Mouse (Mus musculus): ENCODE data around the gene Mavs. TPM values are rescaled to one million over a fixed set of nuclear protein-coding genes. Genes with fewer than 3 reads are reported as not detected.
A peak's percentile ranks its signal among the peaks of the same experiment; 100 is the strongest.
"Not testable (repeated sequence)": the region's sequence is repeated elsewhere in the genome, so short reads cannot be mapped to it uniquely, and the experiment has no call there.

The Mavs gene
- polyA plus RNA-seq, 1 experiment from 2014 or later, result 14.1 TPM

DNA sequence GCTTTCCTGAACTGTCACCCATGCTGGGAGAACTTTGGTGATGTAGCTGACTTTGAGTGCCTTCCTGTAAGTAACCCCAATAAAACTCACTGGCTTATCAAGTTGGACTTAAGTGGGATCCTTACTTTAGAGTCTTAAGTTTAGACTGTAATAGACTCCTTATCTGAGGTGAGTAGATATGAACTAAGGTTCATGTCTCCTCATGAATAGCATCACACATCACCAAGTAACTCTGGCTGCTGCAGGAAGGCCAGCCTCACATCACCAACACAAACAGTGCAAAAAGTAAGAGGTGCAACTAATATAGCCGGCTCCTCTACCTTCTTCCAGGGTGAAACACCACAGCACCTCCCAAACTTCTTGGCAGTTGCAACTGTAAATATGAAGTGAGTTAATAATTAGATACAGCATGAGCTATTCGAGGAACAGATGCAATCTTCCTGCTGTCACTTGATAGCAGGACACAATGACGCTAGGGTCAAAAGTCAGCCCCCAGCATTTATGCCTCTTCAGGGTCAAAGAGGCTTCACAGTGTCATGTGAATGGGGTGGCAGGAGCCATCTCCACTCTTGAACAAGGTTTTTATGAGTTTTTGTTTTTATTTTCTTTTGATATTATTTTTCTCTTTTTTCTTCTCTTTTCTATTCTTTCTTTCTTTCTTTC is 11.9 kb upstream of the Mavs start:
- no peak for TF ChIP-seq CTCF (IDR thresholded peaks at IDR 0.05)
- TF ChIP-seq EP300 (IDR thresholded peaks at IDR 0.05), result no peak
- 48% methylated on average over 3 of the region's 3 CpGs for whole genome bisulfite sequencing
- DNase-seq (ENCODE audit: low spot score), result no peak
- H3K4me2 ChIP-seq (replicated peaks; ENCODE audit: low read depth, low read length), result no peak overlapping the region
- H3K4me1 ChIP-seq (ENCODE audit: insufficient read depth, low read depth, low read length), result no peaks in the 10 kb centered on the region
- no peaks in the 10 kb centered on the region for H3K9me3 ChIP-seq (ENCODE audit: low read length)
- H3K9ac ChIP-seq (replicated peaks; ENCODE audit: low read depth), result no peak overlapping the region
- H3K36me3 ChIP-seq (ENCODE audit: insufficient read depth, low read length), result no peaks in the 10 kb centered on the region
- H3K4me3 ChIP-seq (ENCODE audit: low read depth, low read length), result no peak overlapping the region
- no peaks in the 10 kb centered on the region for H3K27me3 ChIP-seq (replicated peaks; ENCODE audit: insufficient read depth, low read length)
- H3K27ac ChIP-seq (ENCODE audit: low read length), result no peak overlapping the region
- ATAC-seq, result no peak

DNA sequence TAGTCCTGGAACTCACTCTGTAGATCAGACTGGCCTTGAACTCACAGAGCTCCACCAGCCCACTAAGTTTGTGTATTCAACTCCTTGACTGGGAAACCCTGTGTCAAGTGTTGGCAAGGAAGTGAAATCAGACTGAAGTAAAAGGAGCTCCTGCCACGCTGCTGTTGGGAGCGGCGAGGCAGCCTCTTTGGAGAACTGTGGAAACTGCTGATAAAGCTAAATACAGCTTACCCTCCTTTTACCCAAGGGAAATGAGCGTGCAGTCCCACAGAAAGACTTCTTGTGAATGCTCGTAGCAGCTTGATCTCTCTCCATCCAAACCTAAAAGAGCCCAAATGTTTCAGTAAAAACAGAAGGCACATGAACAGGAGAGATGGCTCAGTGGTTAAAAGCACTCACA is 11.3 kb upstream of the Mavs start:
- WGBS, result 29% methylated on average over 5 of the region's 5 CpGs
- no peak for ATAC-seq
- H3K36me3 ChIP-seq (ENCODE audit: insufficient read depth, low read length), result no peaks in the 10 kb centered on the region

DNA sequence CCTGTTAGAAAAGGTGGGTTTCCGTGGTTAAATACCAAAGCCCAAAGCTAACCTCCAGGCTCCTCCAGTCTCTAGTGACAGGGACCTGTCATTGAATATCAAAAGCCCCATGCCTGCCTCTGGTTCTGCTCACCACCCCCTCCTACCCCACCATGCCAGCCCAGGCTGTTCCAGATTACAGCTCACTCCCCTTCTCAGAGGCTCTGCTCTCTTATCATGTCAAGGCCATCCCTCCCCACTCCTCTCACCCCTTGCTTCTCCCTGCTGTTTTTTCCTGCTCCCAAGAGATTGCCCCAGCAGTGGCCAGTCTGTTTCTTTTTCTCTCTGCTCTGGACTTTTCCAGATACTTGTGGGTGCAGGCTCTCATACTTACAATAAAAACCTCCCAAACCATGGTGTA is 10.3 kb upstream of the Mavs start:
- Histone ChIP-seq H3K4me2 (replicated peaks; ENCODE audit: low read depth, low read length) (no peak overlapping the region), H3K4me3 (ENCODE audit: low read depth, low read length) (no peak overlapping the region), H3K27me3 (replicated peaks; ENCODE audit: insufficient read depth, low read length) (no peaks in the 10 kb centered on the region), H3K9me3 (ENCODE audit: low read length) (no peaks in the 10 kb centered on the region), H3K36me3 (ENCODE audit: insufficient read depth, low read length) (no peaks in the 10 kb centered on the region), H3K4me1 (ENCODE audit: insufficient read depth, low read depth, low read length) (no peaks in the 10 kb centered on the region), H3K27ac (ENCODE audit: low read length) (no peak overlapping the region), H3K9ac (replicated peaks; ENCODE audit: low read depth) (no peak overlapping the region)
- WGBS, result 82% methylated on average over 1 of the region's 1 CpGs
- DNase-seq (ENCODE audit: low spot score) (no peak), ATAC-seq (no peak)
- no peak for TF ChIP-seq EP300 (IDR thresholded peaks at IDR 0.05)
- no peak for TF ChIP-seq CTCF (IDR thresholded peaks at IDR 0.05)

More for the DNA sequence above, 11.3 kb upstream of the Mavs start:
- DNase-seq (ENCODE audit: low spot score), result peak; percentile 31
- no peak overlapping the region for H3K4me2 ChIP-seq (replicated peaks; ENCODE audit: low read depth, low read length)
- no peaks in the 10 kb centered on the region for H3K27me3 ChIP-seq (replicated peaks; ENCODE audit: insufficient read depth, low read length)
- no peaks in the 10 kb centered on the region for H3K4me1 ChIP-seq (ENCODE audit: insufficient read depth, low read depth, low read length)
- H3K9me3 ChIP-seq (ENCODE audit: low read length), result no peaks in the 10 kb centered on the region
- no peak overlapping the region for H3K9ac ChIP-seq (replicated peaks; ENCODE audit: low read depth)
- H3K4me3 ChIP-seq (ENCODE audit: low read depth, low read length), result no peak overlapping the region
- TF ChIP-seq CTCF (IDR thresholded peaks at IDR 0.05) (no peak), EP300 (IDR thresholded peaks at IDR 0.05) (no peak)
- no peak overlapping the region for H3K27ac ChIP-seq (ENCODE audit: low read length)

DNA sequence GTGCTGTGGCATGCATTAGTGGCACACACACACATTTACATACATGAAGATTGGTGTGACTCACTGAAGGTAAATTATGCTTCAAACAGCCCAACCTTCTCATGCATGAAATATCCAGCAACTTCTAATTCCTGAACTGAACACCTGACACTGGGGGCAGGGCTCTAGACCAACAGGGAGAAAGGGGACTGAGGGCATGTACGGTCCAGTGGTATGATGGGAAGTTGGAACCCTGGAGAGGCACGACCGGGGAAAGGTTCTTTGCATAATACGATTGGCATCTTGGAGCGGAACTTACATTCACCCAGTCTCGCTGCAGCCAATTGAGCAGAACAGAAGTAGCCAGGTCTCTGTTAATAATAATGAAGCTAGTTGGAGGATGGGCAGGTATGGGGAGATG is 8.7 kb upstream of the Mavs start:
- ATAC-seq, result no peak
- Histone ChIP-seq H3K27ac (ENCODE audit: low read length) (no peak overlapping the region), H3K4me1 (ENCODE audit: insufficient read depth, low read depth, low read length) (no peaks in the 10 kb centered on the region), H3K36me3 (ENCODE audit: insufficient read depth, low read length) (no peaks in the 10 kb centered on the region), H3K4me3 (ENCODE audit: low read depth, low read length) (no peak overlapping the region), H3K9ac (replicated peaks; ENCODE audit: low read depth) (no peak overlapping the region), H3K9me3 (ENCODE audit: low read length) (no peaks in the 10 kb centered on the region), H3K27me3 (replicated peaks; ENCODE audit: insufficient read depth, low read length) (no peaks in the 10 kb centered on the region), H3K4me2 (replicated peaks; ENCODE audit: low read depth, low read length) (no peak overlapping the region)
- 83% methylated on average over 6 of the region's 6 CpGs for WGBS
- TF ChIP-seq EP300 (IDR thresholded peaks at IDR 0.05) (no peak), CTCF (IDR thresholded peaks at IDR 0.05) (no peak)
- DNase-seq (ENCODE audit: low spot score), result no peak

- not testable (repeated sequence) for H3K4me1 ChIP-seq (ENCODE audit: insufficient read depth, low read depth, low read length); H3K27ac ChIP-seq (ENCODE audit: low read length); H3K4me2 ChIP-seq (replicated peaks; ENCODE audit: low read depth, low read length); H3K36me3 ChIP-seq (ENCODE audit: insufficient read depth, low read length); DNase-seq (ENCODE audit: low spot score); H3K4me3 ChIP-seq (ENCODE audit: low read depth, low read length); H3K27me3 ChIP-seq (replicated peaks; ENCODE audit: insufficient read depth, low read length); H3K9me3 ChIP-seq (ENCODE audit: low read length); ATAC-seq; H3K9ac ChIP-seq (replicated peaks; ENCODE audit: low read depth)
- 43% methylated on average over 2 of the region's 2 CpGs for WGBS
Measured at GRCm38 (mm10) chr2:131226669-131227068, 7.2 kb upstream of the Mavs start.

- ATAC-seq, result no peak
- Histone ChIP-seq H3K9ac (replicated peaks; ENCODE audit: low read depth) (no peak overlapping the region), H3K36me3 (ENCODE audit: insufficient read depth, low read length) (no peaks in the 10 kb centered on the region), H3K27me3 (replicated peaks; ENCODE audit: insufficient read depth, low read length) (no peaks in the 10 kb centered on the region), H3K4me2 (replicated peaks; ENCODE audit: low read depth, low read length) (no peak overlapping the region), H3K9me3 (ENCODE audit: low read length) (no peaks in the 10 kb centered on the region), H3K27ac (ENCODE audit: low read length) (no peak overlapping the region), H3K4me1 (ENCODE audit: insufficient read depth, low read depth, low read length) (no peaks in the 10 kb centered on the region), H3K4me3 (ENCODE audit: low read depth, low read length) (no peak overlapping the region)
- 81% methylated on average over 3 of the region's 3 CpGs for WGBS
- DNase-seq (ENCODE audit: low spot score), result no peak
- TF ChIP-seq CTCF (IDR thresholded peaks at IDR 0.05), result no peak
- TF ChIP-seq EP300 (IDR thresholded peaks at IDR 0.05), result no peak
Measured at GRCm38 (mm10) chr2:131227243-131227642, 6.6 kb upstream of the Mavs start.

GRCm38 (mm10) chr2:131232558-131232957 is 1.3 kb upstream of the Mavs start:
- ATAC-seq, result no peak

More at GRCm38 (mm10) chr2:131232558-131232957, 1.3 kb upstream of the Mavs start:
- TF ChIP-seq CTCF (IDR thresholded peaks at IDR 0.05), result no peak
- no peak for TF ChIP-seq EP300 (IDR thresholded peaks at IDR 0.05)
- H3K9me3 ChIP-seq (ENCODE audit: low read length), result no peaks in the 10 kb centered on the region
- H3K27ac ChIP-seq (ENCODE audit: low read length), result no peak overlapping the region
- DNase-seq (ENCODE audit: low spot score), result no peak
- no peaks in the 10 kb centered on the region for H3K36me3 ChIP-seq (ENCODE audit: insufficient read depth, low read length)
- no peak overlapping the region for H3K9ac ChIP-seq (replicated peaks; ENCODE audit: low read depth)
- 83% methylated on average over 2 of the region's 2 CpGs for WGBS
- no peaks in the 10 kb centered on the region for H3K27me3 ChIP-seq (replicated peaks; ENCODE audit: insufficient read depth, low read length)
- peaks cover 19% of the 10 kb centered on the region; the same call in 1 of the 2 replicates for H3K4me1 ChIP-seq (ENCODE audit: insufficient read depth, low read depth, low read length)
- H3K4me2 ChIP-seq (replicated peaks; ENCODE audit: low read depth, low read length), result no peak overlapping the region
- no peak overlapping the region for H3K4me3 ChIP-seq (ENCODE audit: low read depth, low read length)

Data from lung, postnatal 0 days (tissue).